Mouse (Mus musculus): ENCODE results near the gene Vps37c. TPM values are rescaled to one million over a fixed set of nuclear protein-coding genes. Genes with fewer than 3 reads are reported as not detected.

Gene Vps37c
- polyA plus RNA-seq, 2 experiments: 6.0 to 9.3 TPM

- no peaks in the 10 kb centered on the region for H3K9me3 ChIP-seq (ENCODE audit: control insufficient read depth, low read length)
- no peak overlapping the region for H3K27ac ChIP-seq
- no peak overlapping the region for H3K4me3 ChIP-seq (ENCODE audit: insufficient read depth in 1 of 2, low read depth in 2 of 2, low read length in 2 of 2)
- H3K4me1 ChIP-seq (replicated peaks; ENCODE audit: control insufficient read depth in 2 of 2, insufficient read depth in 2 of 2, low read length in 1 of 2): no peaks in the 10 kb centered on the region
- H3K9ac ChIP-seq (replicated peaks): no peak overlapping the region
- no peaks in the 10 kb centered on the region for H3K36me3 ChIP-seq (replicated peaks; ENCODE audit: control insufficient read depth, insufficient read depth, low read depth)
- H3K27me3 ChIP-seq (ENCODE audit: control insufficient read depth, insufficient read depth, low read length): no peaks in the 10 kb centered on the region
- WGBS (ENCODE audit: insufficient replicate concordance): 60% methylated on average over 3 of the region's 3 CpGs
- no peak overlapping the region for H3K4me2 ChIP-seq (ENCODE audit: low read depth)
- DNase-seq (ENCODE audit: low read depth in 3 of 3, low spot score in 3 of 3) (no peak), ATAC-seq (ENCODE audit: insufficient read depth) (no peak)
- no peak for TF ChIP-seq CTCF (IDR thresholded peaks at IDR 0.05; ENCODE audit: low read depth)
- TF ChIP-seq EP300 (IDR thresholded peaks at IDR 0.05; ENCODE audit: low read depth): no peak
Observed at GRCm38 (mm10) chr19:10735061-10735460, 46.5 kb downstream of the Vps37c start.

- 70% methylated on average over 7 of the region's 7 CpGs for WGBS (ENCODE audit: insufficient replicate concordance)
Observed at GRCm38 (mm10) chr19:10735861-10736260, 47.3 kb downstream of the Vps37c start.

GRCm38 (mm10) chr19:10738038-10738437 is 49.5 kb downstream of the Vps37c start:
- no peaks in the 10 kb centered on the region for H3K4me1 ChIP-seq (replicated peaks; ENCODE audit: control insufficient read depth in 2 of 2, insufficient read depth in 2 of 2, low read length in 1 of 2)
- H3K36me3 ChIP-seq (replicated peaks; ENCODE audit: control insufficient read depth, insufficient read depth, low read depth): no peaks in the 10 kb centered on the region
- no peak overlapping the region for H3K27ac ChIP-seq
- no peak overlapping the region for H3K4me3 ChIP-seq (ENCODE audit: insufficient read depth in 1 of 2, low read depth in 2 of 2, low read length in 2 of 2)
- 75% methylated on average over 6 of the region's 6 CpGs for WGBS (ENCODE audit: insufficient replicate concordance)
- ATAC-seq (ENCODE audit: insufficient read depth) (no peak), DNase-seq (ENCODE audit: low read depth in 3 of 3, low spot score in 3 of 3) (no peak)
- H3K4me2 ChIP-seq (ENCODE audit: low read depth): no peak overlapping the region
- no peaks in the 10 kb centered on the region for H3K27me3 ChIP-seq (ENCODE audit: control insufficient read depth, insufficient read depth, low read length)
- TF ChIP-seq CTCF (IDR thresholded peaks at IDR 0.05; ENCODE audit: low read depth): no peak
- no peak for TF ChIP-seq EP300 (IDR thresholded peaks at IDR 0.05; ENCODE audit: low read depth)
- H3K9ac ChIP-seq (replicated peaks): no peak overlapping the region
- no peaks in the 10 kb centered on the region for H3K9me3 ChIP-seq (ENCODE audit: control insufficient read depth, low read length)

More at GRCm38 (mm10) chr19:10735861-10736260, 47.3 kb downstream of the Vps37c start:
- no peaks in the 10 kb centered on the region for H3K36me3 ChIP-seq (replicated peaks; ENCODE audit: control insufficient read depth, insufficient read depth, low read depth)
- no peak overlapping the region for H3K4me3 ChIP-seq (ENCODE audit: insufficient read depth in 1 of 2, low read depth in 2 of 2, low read length in 2 of 2)
- no peak for DNase-seq (ENCODE audit: low read depth in 3 of 3, low spot score in 3 of 3)
- H3K9ac ChIP-seq (replicated peaks): no peak overlapping the region
- no peak for ATAC-seq (ENCODE audit: insufficient read depth)
- H3K4me2 ChIP-seq (ENCODE audit: low read depth): no peak overlapping the region
- no peak for TF ChIP-seq EP300 (IDR thresholded peaks at IDR 0.05; ENCODE audit: low read depth)
- TF ChIP-seq CTCF (IDR thresholded peaks at IDR 0.05; ENCODE audit: low read depth): no peak
- H3K9me3 ChIP-seq (ENCODE audit: control insufficient read depth, low read length): no peaks in the 10 kb centered on the region
- H3K27ac ChIP-seq: no peak overlapping the region
- H3K27me3 ChIP-seq (ENCODE audit: control insufficient read depth, insufficient read depth, low read length): no peaks in the 10 kb centered on the region
- no peaks in the 10 kb centered on the region for H3K4me1 ChIP-seq (replicated peaks; ENCODE audit: control insufficient read depth in 2 of 2, insufficient read depth in 2 of 2, low read length in 1 of 2)

GRCm38 (mm10) chr19:10738811-10739210 is 50.3 kb downstream of the Vps37c start, which contains the start of gene Cd5:
Gene Cd5, minus strand, starts transcription at chr19:10739002.
- H3K4me2 ChIP-seq (ENCODE audit: low read depth): no peak within 1 kb of the TSS
- DNase-seq (ENCODE audit: low read depth in 3 of 3, low spot score in 3 of 3) (peak in 1 of 3 experiments; percentile 17), ATAC-seq (ENCODE audit: insufficient read depth) (no peak)
- no peaks in the 10 kb centered on the region for H3K9me3 ChIP-seq (ENCODE audit: control insufficient read depth, low read length)
- no peaks in the 10 kb centered on the region for H3K27me3 ChIP-seq (ENCODE audit: control insufficient read depth, insufficient read depth, low read length)
- H3K36me3 ChIP-seq (replicated peaks; ENCODE audit: control insufficient read depth, insufficient read depth, low read depth): no peaks in the 10 kb centered on the region
- H3K27ac ChIP-seq: no peak within 1 kb of the TSS
- H3K9ac ChIP-seq (replicated peaks): no peak within 1 kb of the TSS
- WGBS (ENCODE audit: insufficient replicate concordance): 30% methylated on average over 4 of the region's 4 CpGs
- H3K4me1 ChIP-seq (replicated peaks; ENCODE audit: control insufficient read depth in 2 of 2, insufficient read depth in 2 of 2, low read length in 1 of 2): no peaks in the 10 kb centered on the region
- TF ChIP-seq EP300 (IDR thresholded peaks at IDR 0.05; ENCODE audit: low read depth) (no peak), CTCF (IDR thresholded peaks at IDR 0.05; ENCODE audit: low read depth) (no peak)
- H3K4me3 ChIP-seq (ENCODE audit: insufficient read depth in 1 of 2, low read depth in 2 of 2, low read length in 2 of 2): no peak within 1 kb of the TSS

- Histone ChIP-seq H3K4me1 (replicated peaks; ENCODE audit: control insufficient read depth in 2 of 2, insufficient read depth in 2 of 2, low read length in 1 of 2) (no peaks in the 10 kb centered on the region), H3K36me3 (replicated peaks; ENCODE audit: control insufficient read depth, insufficient read depth, low read depth) (no peaks in the 10 kb centered on the region), H3K9me3 (ENCODE audit: control insufficient read depth, low read length) (no peaks in the 10 kb centered on the region), H3K27me3 (ENCODE audit: control insufficient read depth, insufficient read depth, low read length) (no peaks in the 10 kb centered on the region), H3K9ac (replicated peaks) (no peak overlapping the region), H3K4me3 (ENCODE audit: insufficient read depth in 1 of 2, low read depth in 2 of 2, low read length in 2 of 2) (no peak overlapping the region), H3K27ac (no peak overlapping the region), H3K4me2 (ENCODE audit: low read depth) (no peak overlapping the region)
- DNase-seq (ENCODE audit: low read depth in 3 of 3, low spot score in 3 of 3) (no peak), ATAC-seq (ENCODE audit: insufficient read depth) (no peak)
- TF ChIP-seq EP300 (IDR thresholded peaks at IDR 0.05; ENCODE audit: low read depth): no peak
- no peak for TF ChIP-seq CTCF (IDR thresholded peaks at IDR 0.05; ENCODE audit: low read depth)
- 75% methylated on average over 4 of the region's 4 CpGs for WGBS (ENCODE audit: insufficient replicate concordance)
Observed at GRCm38 (mm10) chr19:10739916-10740315, 51.4 kb downstream of the Vps37c start.
